Mouse (Mus musculus) embryonic stem cell, embryonic (primary cell): Measurements from ENCODE around the gene Paqr6.

Source experiments
- CTCF ChIA-PET, 4 experiments: fragments of 300-600 bp in 2 of 4; fragments of 350-600 bp in 2 of 4; sonication (Branson Sonifier 250); formaldehyde crosslinking; loops; one replicate each; lab custom pipeline; 2022; ENCODE audit warnings: inconsistent platforms in 2 of 4; lab: Charles Lee
- POLR2A ChIA-PET, 4 experiments: fragments of 300-600 bp in 2 of 4; fragments of 350-600 bp in 2 of 4; sonication (Branson Sonifier 250); formaldehyde crosslinking; loops; one replicate each; lab custom pipeline; 2022; ENCODE audit warnings: antibody characterized with exemption in 4 of 4, inconsistent platforms in 1 of 4; lab: Charles Lee

Paqr6 gene

DNA sequence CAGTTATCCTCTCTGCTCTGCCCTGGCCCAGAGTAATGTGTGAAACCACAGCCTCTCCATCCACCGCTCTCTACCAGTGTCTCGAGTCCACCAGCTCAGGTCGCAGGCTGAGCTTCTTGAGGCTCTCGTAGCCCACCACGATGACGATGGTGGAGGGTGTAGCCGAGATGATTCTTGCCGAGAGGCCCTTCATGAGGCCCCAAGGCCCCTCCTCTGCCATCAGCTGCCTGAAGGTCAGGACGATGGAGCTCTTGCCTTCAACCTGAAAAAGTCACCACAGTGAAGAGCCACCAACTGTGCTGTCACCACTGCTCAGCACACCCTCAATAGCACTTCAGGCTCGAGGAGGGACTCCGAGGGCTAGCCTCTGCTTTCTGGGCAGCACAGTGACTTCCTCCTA, 48.3 kb downstream of the Paqr6 start:
- ChIA-PET CTCF (interaction anchor here in 1 of 4 experiments (0.5 to 1.1 kb wide), 2 partner anchors 54 to 1112 kb away, joined by 3 read pairs; no protein-coding TSS in a partner anchor), POLR2A (interaction anchor here in 2 of 4 experiments (0.9 to 8.6 kb wide), 6 partner anchors 9 to 97 kb away, joined by 3 to 119 read pairs (median 8); partner anchors contain the start of genes Slc25a44 (in 2 of the 2), Smg5 (in 2 of the 2) and Tmem79 (in 2 of the 2))

DNA sequence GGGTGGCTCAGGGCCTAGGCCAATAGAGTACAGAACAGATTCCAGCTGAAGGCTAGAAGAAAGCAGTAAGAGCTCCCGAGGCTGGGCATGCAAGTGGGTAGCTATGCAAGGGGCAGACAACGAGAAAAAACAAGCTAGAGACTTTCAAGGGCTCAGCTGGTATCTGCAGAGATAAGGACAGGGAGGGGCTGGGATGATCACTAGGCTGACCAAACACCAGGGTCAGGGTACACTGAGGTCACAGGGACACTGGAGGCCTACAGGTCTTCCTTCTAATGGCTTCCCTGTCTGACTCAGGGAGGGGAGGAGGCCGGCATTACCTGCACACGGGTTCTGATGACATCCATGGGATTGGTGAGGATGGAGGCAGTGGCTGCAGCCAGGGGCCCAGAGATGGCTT, 51.3 kb downstream of the Paqr6 start:
- POLR2A ChIA-PET: interaction anchor here in 2 of 4 experiments (0.9 to 2.2 kb wide), 8 partner anchors 8 to 80 kb away, joined by 3 to 14 read pairs (median 4); partner anchors contain the start of genes Slc25a44 (in 1 of the 2), Smg5 (in 1 of the 2) and Tmem79 (in 1 of the 2)
- CTCF ChIA-PET: interaction anchor here in 1 of 4 experiments (0.6 to 2.0 kb wide), 3 partner anchors 8 to 962 kb away, joined by 3 to 6 read pairs (median 4); partner anchors contain the start of gene Slc25a44

DNA sequence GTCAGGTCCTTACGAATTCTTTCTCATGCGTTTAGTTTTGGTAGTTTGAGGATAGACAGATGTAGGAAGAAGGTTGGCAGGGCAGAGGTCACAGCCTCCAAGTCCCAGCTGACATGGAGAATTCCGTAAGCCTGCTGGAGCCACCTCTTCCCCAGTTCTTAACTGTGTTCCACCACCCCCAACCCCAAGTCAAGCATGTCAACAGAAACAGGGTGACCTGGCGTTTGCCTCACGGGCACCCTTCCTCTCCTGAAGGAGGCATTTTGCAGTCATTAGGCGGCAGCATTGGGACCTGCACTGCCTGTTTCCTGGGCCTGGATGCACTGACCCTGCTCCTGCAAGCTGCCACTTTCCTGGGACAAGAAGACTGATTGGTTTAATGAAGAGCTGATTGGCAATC, 53.6 kb downstream of the Paqr6 start:
- ChIA-PET CTCF (interaction anchor here in 1 of 4 experiments (0.7 to 1.9 kb wide), 5 partner anchors 11 to 65 kb away, joined by 3 to 5 read pairs (median 3); no protein-coding TSS in a partner anchor), POLR2A (interaction anchor here (0.7 to 3.4 kb wide), 11 partner anchors 8 to 152 kb away, joined by 3 to 23 read pairs (median 3); partner anchors contain the start of genes Pmf1 (in 3 of the 4), Smg5 (in 1 of the 4) and Tmem79 (in 1 of the 4))
